Mouse (Mus musculus) lung, postnatal 36 days (tissue): ENCODE data around the gene Eya2.
A peak's percentile ranks its signal among the peaks of the same experiment; 100 is the strongest.

Experiments
- DNase-seq: peaks from one replicate; pipeline ENCODE4 v3.0.0; 2022; ENCODE audit warnings: mixed read lengths

Eya2 gene

GRCm38 (mm10) chr2:165653001-165653921, 58.4 kb downstream of the Eya2 start:
- peak; percentile 58 for DNase-seq

DNA sequence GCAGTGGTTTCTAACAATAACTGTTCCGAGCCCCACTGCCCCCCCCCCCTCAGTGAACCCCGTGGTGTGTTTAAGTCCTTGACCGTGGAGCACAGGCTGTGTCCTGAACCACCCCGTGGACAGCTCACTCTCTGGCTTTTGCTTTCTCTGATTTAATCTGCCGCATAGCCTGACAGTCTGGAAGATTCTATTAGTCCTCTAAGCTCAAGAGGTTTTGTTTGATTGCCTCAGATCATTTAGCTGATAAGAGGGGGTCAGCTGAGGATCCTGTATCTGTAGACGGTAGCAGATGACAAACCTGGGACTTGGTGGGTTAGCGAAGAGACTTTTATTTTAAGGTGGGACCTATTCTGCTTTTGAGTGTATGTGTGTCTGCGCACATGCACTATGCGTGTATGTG, 59.3 kb downstream of the Eya2 start:
- no peak for DNase-seq

GRCm38 (mm10) chr2:165654696-165655491, 60.1 kb downstream of the Eya2 start:
- peak; percentile 47 for DNase-seq

DNA sequence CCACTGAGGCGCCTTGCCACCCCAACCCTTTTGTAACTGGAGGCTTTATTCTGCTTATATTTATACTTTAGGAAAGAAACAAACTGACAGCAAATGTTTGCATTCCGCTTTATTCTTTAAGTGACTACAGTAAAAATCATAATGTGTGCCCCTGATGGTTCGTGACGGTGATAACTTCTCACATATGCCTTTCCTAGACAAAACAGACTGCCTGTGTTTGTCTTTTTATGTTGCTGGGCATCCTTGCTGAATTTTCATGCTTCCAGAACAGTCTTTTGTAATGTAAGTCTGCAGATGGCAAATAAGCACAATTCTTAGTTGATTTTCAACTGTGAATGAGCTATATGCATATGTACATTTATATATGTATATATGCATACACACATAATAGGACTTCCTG, 61.7 kb downstream of the Eya2 start:
- DNase-seq, result no peak

DNA sequence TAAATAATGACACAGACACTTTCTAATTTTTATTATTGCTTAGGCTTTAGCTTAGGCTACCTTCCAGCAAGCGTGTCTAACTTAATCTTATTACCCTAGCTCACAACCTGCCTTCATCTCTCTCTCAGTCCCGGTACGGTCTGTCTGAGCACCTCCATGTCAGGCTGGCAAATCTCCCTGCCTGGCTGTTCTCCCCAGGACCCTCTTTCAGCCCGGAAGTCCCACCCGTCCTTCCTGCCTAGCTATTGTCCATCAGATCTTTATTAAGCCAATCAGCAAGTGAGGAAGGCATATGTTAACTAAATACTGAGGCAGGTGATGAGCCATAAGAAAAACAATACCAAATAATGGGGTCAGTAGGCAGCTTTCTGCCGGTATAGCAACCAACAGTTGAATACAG, 62.1 kb downstream of the Eya2 start:
- DNase-seq, result no peak

DNA sequence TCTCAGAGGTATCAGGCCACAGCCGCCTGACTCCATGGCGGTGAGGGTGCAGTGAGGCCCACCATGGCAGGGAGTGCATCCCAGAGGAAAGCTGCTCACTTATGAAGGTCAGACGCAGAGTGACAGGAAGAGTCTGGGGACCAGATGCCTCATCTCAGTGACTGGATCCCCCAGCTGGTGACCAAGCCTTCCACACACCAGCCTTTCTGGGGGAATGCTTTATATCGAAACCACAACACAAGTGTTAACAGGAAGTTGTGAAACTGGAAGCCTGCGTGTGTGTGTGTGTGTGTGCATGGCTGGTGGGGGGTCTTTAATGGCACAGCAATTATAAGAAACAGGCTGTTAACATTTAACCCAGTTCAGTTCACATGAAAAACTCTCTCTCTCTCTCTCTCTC, 64.7 kb downstream of the Eya2 start:
- DNase-seq, result no peak

DNA sequence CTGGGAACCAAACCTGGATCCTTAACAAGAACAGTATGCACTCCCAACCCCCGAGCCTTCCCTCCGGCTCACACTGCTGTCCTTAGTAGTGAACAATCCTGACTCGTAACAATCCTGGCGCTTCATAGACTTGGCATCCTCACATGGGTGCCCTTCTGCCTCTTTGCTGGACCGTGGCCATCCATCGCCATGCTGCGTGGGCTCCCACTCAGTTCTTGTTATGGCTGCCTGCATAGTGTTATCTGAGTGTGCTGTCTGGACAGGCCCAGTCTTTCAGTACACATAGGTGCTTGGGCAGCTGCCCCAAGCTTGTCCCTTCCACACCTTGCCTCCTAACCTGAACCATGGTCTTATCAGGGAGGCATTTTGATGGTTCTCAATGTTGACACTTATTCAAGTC, 68.4 kb downstream of the Eya2 start:
- no peak for DNase-seq

GRCm38 (mm10) chr2:165664648-165665047, 69.8 kb downstream of the Eya2 start:
- DNase-seq, result no peak

DNA sequence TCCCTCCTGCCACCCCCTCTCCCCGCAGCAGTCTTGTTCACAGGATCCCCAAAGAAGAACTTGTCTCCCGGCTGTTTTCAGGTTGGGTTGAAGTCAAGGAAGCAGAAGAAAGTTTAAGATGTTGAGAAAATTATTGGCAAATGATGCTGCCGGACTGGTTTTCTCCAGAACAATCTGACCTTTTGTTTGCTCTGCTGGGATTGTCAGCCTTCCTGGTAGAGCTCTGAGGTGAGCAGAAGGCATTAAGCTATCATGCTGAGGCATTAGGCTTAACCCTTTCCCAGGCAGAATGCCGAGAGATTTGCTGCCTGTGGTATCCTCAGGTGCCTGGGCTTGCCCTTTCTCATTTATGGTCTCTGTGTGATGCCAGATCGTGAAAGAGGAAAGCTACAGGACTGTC, 70.3 kb downstream of the Eya2 start:
- DNase-seq, result peak; percentile 47

DNA sequence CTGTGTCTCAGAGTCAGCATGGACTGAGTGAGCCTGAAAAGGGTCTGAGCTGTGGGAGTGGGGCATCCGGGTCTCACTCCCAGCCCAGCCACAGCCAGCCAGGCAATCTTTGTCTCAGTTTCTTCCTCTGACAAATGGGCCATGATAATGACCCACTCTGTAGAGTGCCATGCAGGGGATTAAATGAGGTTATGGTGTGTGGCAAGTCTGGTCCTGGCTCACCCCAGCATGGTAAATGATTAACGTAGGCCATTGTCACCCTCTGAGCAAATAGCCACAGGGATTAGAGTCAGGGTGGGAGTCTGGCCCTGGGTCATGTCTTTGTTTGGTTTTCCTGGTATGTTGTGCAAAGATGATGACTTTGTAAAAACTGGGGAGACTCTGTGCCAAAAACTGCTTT, 72.3 kb downstream of the Eya2 start:
- DNase-seq, result peak; percentile 23

GRCm38 (mm10) chr2:165682719-165683118, 87.9 kb downstream of the Eya2 start:
- no peak for DNase-seq

GRCm38 (mm10) chr2:165687516-165687915, 92.7 kb downstream of the Eya2 start:
- no peak for DNase-seq

- no peak for DNase-seq
Measured at GRCm38 (mm10) chr2:165688896-165689295, 94.1 kb downstream of the Eya2 start.

- no peak for DNase-seq
Measured at GRCm38 (mm10) chr2:165691016-165691415, 96.2 kb downstream of the Eya2 start.

DNA sequence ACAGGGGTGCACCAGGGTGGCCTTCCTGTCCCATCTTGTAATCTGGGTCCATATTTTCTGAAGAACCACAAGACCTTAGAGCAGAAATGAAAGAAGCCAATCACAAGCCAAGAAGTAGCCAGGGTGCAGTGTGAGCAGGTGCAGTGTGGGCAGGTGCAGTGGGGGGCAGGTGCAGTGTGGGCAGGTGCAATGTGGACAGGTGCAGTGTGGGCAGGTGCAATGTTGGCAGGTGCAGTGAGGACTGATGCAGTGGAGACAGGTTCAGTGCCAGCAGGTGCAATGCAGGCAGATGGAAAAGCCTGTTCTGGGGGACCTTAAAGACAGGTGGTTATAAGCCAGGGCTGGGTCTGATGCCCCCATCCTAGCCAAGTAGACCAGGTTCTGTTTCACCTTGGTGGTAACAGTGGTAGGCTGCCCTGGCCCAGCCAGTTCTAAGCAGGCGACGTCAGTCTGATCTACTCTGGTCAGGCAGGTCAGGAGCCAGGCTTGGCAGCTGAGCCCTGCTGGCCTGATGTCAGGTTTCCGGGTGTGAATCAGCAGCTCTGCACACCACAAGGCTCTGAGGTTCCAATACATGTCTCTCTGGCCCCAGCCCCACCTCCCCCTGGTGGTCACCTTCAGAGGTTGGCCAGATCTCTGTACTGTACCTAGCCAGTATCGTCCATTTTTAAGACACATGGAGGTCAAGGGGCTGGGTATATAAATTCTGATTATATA, 98.3 kb downstream of the Eya2 start:
- DNase-seq, result peak; percentile 84

DNA sequence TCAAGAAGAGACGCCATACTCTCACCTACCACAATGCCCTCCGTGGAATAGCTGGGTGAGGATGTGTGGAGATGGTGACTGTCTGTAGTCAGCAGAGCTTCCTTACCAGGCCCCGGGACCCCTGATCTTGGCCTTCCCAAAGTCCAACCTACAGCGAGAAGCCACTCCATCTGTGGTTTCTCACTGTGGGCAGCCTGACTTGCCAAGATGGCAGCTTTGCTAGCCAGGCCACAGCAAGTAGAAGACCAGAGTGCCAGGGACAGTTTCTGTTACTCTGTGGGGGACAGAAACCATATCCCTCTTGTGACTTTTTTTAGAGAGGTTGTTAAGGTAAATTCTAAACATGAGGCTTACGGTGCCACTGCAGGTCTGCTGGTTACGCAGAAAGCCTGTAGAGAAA, 99.9 kb downstream of the Eya2 start:
- DNase-seq, result no peak

GRCm38 (mm10) chr2:165700252-165700908, 105.5 kb downstream of the Eya2 start:
- DNase-seq, result no peak

GRCm38 (mm10) chr2:165703033-165703805, 108.4 kb downstream of the Eya2 start:
- no peak for DNase-seq

DNA sequence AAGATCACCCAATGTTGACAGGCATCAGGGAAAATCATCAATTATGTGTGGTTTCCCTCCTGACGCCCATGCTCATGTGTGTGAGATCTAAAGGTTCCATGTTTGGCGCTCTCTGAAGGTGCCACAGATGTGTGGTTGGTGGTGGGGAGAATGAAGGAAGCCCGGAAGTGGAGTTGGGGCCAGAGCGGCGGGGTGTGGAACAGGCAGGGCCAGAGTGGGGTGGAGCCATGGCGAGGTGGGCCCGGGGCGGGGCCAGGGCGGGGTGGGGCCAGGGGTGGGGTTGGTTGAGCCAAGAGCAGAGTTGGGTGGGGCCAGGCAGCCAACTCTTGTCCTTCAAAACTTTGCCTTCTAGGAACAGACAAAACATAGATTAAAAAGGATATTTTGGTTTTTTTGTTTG, 113.4 kb downstream of the Eya2 start:
- no peak for DNase-seq

GRCm38 (mm10) chr2:165716688-165717087, 121.9 kb downstream of the Eya2 start:
- DNase-seq, result peak; percentile 24

DNA sequence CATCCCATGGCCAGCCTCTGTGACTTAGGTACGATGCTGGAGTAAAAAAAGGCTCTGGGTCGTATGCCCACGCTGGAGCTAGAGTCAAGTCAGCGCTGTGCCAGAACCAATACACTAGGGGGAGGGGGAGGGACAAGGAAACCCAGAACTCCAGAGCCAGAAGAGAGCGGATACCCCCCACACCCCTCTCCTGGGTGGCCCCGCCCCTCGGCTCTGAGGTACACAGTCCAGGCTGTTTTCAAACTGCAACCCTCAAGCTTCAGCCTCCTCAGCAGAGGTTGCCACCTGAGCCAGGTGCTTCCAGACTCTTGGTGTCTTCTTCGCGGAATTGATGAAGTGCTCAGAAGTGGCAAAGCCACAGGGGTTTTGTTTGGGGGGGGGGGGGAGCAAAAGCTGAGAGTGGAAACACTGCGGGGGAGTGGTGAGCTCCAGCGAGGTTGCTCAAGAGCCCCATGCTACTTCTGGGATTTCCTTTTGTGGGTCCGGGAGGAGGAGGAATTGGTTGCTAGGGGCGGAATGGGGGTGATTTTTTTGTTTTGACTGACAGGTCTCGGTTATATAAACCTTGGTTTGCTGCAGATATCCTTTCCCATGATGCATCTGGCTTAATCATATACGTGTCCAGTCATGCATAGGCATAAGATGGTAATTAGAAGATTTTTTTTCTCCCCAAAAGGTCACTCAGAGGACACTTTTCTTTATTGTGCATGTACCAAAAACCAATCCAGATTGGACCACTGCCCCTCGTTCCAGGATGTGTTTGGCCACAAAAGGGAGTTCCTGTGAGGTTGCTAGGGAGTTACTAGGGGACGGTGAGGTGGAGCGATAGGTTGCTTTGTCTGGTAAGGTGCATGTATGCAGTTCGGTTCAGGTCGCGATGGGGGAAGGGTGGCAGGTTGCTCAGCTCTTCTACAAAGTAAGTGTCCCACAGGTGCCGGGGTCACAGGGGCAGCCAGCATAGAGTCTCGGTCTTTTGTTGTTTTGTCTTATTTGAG, 122.6 kb downstream of the Eya2 start:
- peak; percentile 22 for DNase-seq
